Mouse (Mus musculus): ENCODE measurements around the gene Parm1. TPM values are rescaled to one million over a fixed set of nuclear protein-coding genes. Genes with fewer than 3 reads are reported as not detected.

Parm1 gene
- polyA plus RNA-seq, 1 experiment, result 13.8 TPM

DNA sequence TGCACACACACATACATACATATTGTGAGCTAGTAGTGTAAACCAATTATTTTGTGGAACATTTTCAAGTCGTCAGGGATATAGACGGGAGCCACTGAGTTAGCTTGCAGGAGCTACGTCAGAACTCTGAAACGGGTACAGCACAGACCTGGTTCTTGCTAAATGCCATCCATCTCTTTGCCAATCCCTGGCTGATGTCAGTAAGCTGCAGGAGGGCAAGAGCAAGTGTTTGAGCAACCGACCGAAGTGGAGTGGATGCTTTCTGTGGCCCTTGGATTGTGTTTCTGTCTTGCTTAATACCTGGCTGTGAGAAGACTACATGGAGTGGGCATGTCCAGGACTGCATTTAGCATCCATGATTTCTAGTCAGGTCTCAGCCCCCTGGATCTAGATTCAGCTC lies 103.8 kb downstream of the Parm1 start:
- TF ChIP-seq POLR2A (IDR thresholded peaks at IDR 0.05; ENCODE audit: control insufficient read depth, extremely low read depth, insufficient read depth, low read length, poor library complexity) (no peak), CTCF (IDR thresholded peaks at IDR 0.05; ENCODE audit: borderline replicate concordance, control insufficient read depth, extremely low read depth, insufficient read depth, low read length, poor library complexity) (no peak)
- H3K4me1 ChIP-seq (replicated peaks; ENCODE audit: control insufficient read depth, insufficient read depth, low read length), result no peaks in the 10 kb centered on the region

DNA sequence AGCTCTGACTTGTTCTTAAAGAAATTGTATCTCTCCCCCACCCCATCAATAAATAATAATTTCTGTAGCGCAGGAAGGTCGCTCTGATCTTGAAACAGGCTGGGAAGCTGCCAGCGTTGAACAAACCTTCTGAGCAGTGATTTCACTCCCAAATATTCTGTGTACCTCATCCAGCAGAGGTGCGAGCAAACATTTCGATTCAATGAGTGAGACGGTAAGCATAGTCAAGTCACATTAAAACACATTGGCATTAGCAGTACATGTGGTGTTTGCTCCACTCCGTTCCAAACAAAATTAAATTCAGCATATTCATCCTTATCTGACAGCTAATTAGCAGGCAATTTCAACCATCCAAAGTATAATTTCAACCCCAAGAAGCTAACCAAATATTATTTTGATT lies 109.4 kb downstream of the Parm1 start:
- no peak for DNase-seq
- no peak overlapping the region for H3K27ac ChIP-seq (ENCODE audit: control insufficient read depth, insufficient read depth, low read length)
- TF ChIP-seq POLR2A (IDR thresholded peaks at IDR 0.05; ENCODE audit: control insufficient read depth, extremely low read depth, insufficient read depth, low read length, poor library complexity), result no peak
- TF ChIP-seq CTCF (IDR thresholded peaks at IDR 0.05; ENCODE audit: borderline replicate concordance, control insufficient read depth, extremely low read depth, insufficient read depth, low read length, poor library complexity), result no peak
- H3K36me3 ChIP-seq (ENCODE audit: control insufficient read depth, insufficient read depth, low read length), result no peaks in the 10 kb centered on the region
- H3K4me3 ChIP-seq (ENCODE audit: control insufficient read depth, insufficient read depth, low read length), result no peak overlapping the region
- no peaks in the 10 kb centered on the region for H3K27me3 ChIP-seq (ENCODE audit: control insufficient read depth, insufficient read depth, low read length)
- WGBS, result 98% methylated on average over 7 of the region's 7 CpGs
- H3K4me1 ChIP-seq (replicated peaks; ENCODE audit: control insufficient read depth, insufficient read depth, low read length), result no peaks in the 10 kb centered on the region

More for the DNA sequence above, 103.8 kb downstream of the Parm1 start:
- Histone ChIP-seq H3K36me3 (ENCODE audit: control insufficient read depth, insufficient read depth, low read length) (no peaks in the 10 kb centered on the region), H3K27me3 (ENCODE audit: control insufficient read depth, insufficient read depth, low read length) (no peaks in the 10 kb centered on the region), H3K4me3 (ENCODE audit: control insufficient read depth, insufficient read depth, low read length) (no peak overlapping the region), H3K27ac (ENCODE audit: control insufficient read depth, insufficient read depth, low read length) (no peak overlapping the region)
- no peak for DNase-seq
- WGBS, result 92% methylated on average over 6 of the region's 6 CpGs

DNA sequence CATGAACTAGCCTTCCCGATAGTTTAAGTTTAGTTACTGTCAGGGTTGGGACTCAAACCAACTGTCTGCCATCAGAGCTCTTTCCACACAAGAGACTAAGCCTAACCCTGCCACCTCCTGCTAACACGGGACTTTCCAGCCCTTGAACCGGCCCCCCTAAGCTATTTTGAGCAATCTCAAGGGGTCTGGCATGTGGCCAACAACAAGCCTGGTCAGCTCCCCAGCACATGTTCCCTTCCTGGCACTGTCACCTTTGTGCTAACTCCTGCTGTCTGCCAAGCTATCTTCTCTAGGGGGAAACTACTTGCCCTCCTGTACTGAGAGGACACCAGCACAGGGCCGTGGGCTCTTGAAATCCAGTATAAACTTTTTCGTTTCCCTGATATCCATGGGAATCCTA lies 112.1 kb downstream of the Parm1 start:
- Histone ChIP-seq H3K4me1 (replicated peaks; ENCODE audit: control insufficient read depth, insufficient read depth, low read length) (no peaks in the 10 kb centered on the region), H3K27me3 (ENCODE audit: control insufficient read depth, insufficient read depth, low read length) (no peaks in the 10 kb centered on the region), H3K4me3 (ENCODE audit: control insufficient read depth, insufficient read depth, low read length) (no peak overlapping the region), H3K27ac (ENCODE audit: control insufficient read depth, insufficient read depth, low read length) (no peak overlapping the region), H3K36me3 (ENCODE audit: control insufficient read depth, insufficient read depth, low read length) (no peaks in the 10 kb centered on the region)
- 41% methylated on average over 5 of the region's 5 CpGs for WGBS
- no peak for DNase-seq
- no peak for TF ChIP-seq POLR2A (IDR thresholded peaks at IDR 0.05; ENCODE audit: control insufficient read depth, extremely low read depth, insufficient read depth, low read length, poor library complexity)
- no peak for TF ChIP-seq CTCF (IDR thresholded peaks at IDR 0.05; ENCODE audit: borderline replicate concordance, control insufficient read depth, extremely low read depth, insufficient read depth, low read length, poor library complexity)

DNA sequence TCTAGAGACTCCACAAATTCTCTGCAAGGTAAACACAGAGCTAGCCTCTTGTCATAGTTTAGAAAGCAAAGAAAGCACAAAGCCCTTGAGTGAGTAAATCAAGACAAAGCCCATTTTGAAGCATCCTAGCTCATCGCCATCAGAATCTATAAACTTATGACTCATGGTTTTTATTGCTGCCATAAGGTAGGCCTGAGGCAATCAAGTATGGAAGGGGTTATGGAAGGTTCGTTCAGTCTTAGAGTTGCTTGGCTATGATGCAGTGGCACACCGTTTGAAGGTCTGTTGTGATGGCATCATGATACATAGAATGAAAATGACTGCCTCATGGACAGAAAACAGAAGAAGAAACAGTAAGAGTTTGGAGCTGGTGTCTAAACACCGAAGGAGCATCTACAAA lies 133.9 kb downstream of the Parm1 start:
- H3K4me1 ChIP-seq (replicated peaks; ENCODE audit: control insufficient read depth, insufficient read depth, low read length), result no peaks in the 10 kb centered on the region
- H3K27me3 ChIP-seq (ENCODE audit: control insufficient read depth, insufficient read depth, low read length), result no peaks in the 10 kb centered on the region
- H3K4me3 ChIP-seq (ENCODE audit: control insufficient read depth, insufficient read depth, low read length), result no peak overlapping the region
- H3K36me3 ChIP-seq (ENCODE audit: control insufficient read depth, insufficient read depth, low read length), result no peaks in the 10 kb centered on the region
- H3K27ac ChIP-seq (ENCODE audit: control insufficient read depth, insufficient read depth, low read length), result no peak overlapping the region
- no peak for DNase-seq
- 97% methylated on average over 4 of the region's 4 CpGs for WGBS
- TF ChIP-seq POLR2A (IDR thresholded peaks at IDR 0.05; ENCODE audit: control insufficient read depth, extremely low read depth, insufficient read depth, low read length, poor library complexity) (no peak), CTCF (IDR thresholded peaks at IDR 0.05; ENCODE audit: borderline replicate concordance, control insufficient read depth, extremely low read depth, insufficient read depth, low read length, poor library complexity) (no peak)

DNA sequence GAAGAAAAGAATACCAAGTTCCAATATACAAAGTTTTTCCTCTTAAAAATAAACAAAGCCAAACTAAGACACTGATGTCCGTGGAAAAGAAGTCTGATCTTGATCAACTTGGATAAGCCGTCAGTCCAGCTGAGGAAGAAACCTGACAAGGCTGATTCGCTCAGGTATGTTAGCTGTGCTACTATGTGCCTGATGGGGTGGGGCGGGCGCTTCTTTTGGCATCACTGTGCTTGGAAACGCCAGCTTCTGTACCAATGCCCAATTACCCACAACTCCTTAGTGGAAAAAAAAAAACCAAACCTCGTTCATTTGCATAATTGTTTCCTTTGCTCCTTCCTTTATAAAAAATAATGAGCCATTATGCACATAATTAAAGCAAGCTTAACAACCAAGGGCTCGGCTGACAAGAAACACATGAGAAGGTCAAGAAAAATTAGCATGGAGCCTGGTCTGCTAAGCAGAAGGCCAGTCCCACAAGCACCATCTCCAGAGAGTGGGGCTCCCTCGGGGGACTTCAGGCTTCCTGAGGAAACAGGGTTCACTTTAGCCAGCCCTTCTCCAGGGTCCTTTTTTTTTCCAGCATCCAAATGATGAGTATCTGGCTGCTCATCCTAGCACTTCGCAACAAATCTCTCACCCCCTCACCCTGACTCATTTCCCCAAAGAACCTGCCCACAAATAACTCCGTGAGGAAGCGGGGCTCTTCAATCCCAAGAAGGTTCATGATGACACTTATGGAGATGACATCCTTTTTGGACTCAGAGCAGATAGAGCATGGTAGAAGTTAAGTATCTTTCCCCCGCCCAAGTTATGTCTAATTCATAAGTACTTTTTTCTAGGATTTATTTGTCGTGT lies 135.9 kb downstream of the Parm1 start:
- no peak for DNase-seq
- H3K4me1 ChIP-seq (replicated peaks; ENCODE audit: control insufficient read depth, insufficient read depth, low read length), result no peaks in the 10 kb centered on the region
- H3K27ac ChIP-seq (ENCODE audit: control insufficient read depth, insufficient read depth, low read length), result no peak overlapping the region
- H3K27me3 ChIP-seq (ENCODE audit: control insufficient read depth, insufficient read depth, low read length), result no peaks in the 10 kb centered on the region
- TF ChIP-seq POLR2A (IDR thresholded peaks at IDR 0.05; ENCODE audit: control insufficient read depth, extremely low read depth, insufficient read depth, low read length, poor library complexity), result no peak
- no peak for TF ChIP-seq CTCF (IDR thresholded peaks at IDR 0.05; ENCODE audit: borderline replicate concordance, control insufficient read depth, extremely low read depth, insufficient read depth, low read length, poor library complexity)
- H3K36me3 ChIP-seq (ENCODE audit: control insufficient read depth, insufficient read depth, low read length), result no peaks in the 10 kb centered on the region
- 91% methylated on average over 14 of the region's 14 CpGs for WGBS
- no peak overlapping the region for H3K4me3 ChIP-seq (ENCODE audit: control insufficient read depth, insufficient read depth, low read length)

DNA sequence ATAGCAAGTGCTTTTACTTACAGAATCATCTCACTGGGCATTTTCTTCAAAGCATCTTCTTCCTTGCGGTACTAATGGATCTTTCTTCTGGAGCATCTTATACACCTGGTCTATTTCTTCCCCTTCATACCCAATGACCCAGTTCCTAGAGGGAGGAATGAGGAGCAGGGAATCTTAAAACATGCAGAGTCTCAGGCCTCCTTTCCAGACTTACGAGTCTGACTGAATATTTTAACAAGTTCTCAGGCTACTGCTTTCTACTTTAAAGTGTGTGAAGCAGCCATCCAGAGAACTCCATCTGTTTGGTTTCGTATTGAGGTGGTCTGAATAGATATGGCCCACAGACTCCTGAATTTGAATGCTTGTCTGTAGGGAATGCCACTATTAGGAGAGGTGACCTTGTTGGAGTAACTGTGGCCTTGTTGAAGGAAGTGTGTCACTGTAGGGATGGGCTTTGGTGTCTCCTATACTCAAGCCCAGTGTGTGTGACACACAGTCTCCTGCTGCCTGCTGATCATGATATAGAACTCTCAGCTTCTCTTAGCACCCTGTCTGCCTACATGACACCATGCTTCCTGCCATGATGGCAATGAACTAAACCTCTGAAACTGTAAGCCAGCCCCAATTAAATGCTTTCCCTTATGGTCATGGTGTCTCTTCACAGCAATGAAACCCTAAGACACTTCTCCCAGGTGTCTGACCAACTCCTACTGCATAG lies 137.1 kb downstream of the Parm1 start:
- Histone ChIP-seq H3K27me3 (ENCODE audit: control insufficient read depth, insufficient read depth, low read length) (no peaks in the 10 kb centered on the region), H3K27ac (ENCODE audit: control insufficient read depth, insufficient read depth, low read length) (no peak overlapping the region), H3K4me1 (replicated peaks; ENCODE audit: control insufficient read depth, insufficient read depth, low read length) (no peaks in the 10 kb centered on the region), H3K4me3 (ENCODE audit: control insufficient read depth, insufficient read depth, low read length) (no peak overlapping the region), H3K36me3 (ENCODE audit: control insufficient read depth, insufficient read depth, low read length) (no peaks in the 10 kb centered on the region)
- WGBS, result 94% methylated on average over 3 of the region's 3 CpGs
- DNase-seq, result no peak
- TF ChIP-seq CTCF (IDR thresholded peaks at IDR 0.05; ENCODE audit: borderline replicate concordance, control insufficient read depth, extremely low read depth, insufficient read depth, low read length, poor library complexity) (no peak), POLR2A (IDR thresholded peaks at IDR 0.05; ENCODE audit: control insufficient read depth, extremely low read depth, insufficient read depth, low read length, poor library complexity) (no peak)

Data from thymus, adult 2 months (tissue).